Mouse (Mus musculus) cortical plate, adult 2 months (tissue): ENCODE data around the gene Gm3636.
"Not testable (repeated sequence)": the region's sequence is repeated elsewhere in the genome, so short reads cannot be mapped to it uniquely, and the experiment has no call there.

ENCODE experiments used
- CTCF ChIP-seq: fragments of 200-500 bp; IDR thresholded peaks from 2 replicates; pipeline ENCODE4 v1.5.1; 2011; ENCODE audit warnings: mild to moderate bottlenecking, control low read depth, low read length; ENCODE audit not compliant: insufficient read depth; ENCODE audit errors: extremely low read depth
- POLR2A ChIP-seq: fragments of 200-500 bp; IDR thresholded peaks from 2 replicates; pipeline ENCODE4 v1.6.1; 2011; ENCODE audit warnings: mild to moderate bottlenecking, low read length, control low read depth; ENCODE audit not compliant: insufficient read depth; ENCODE audit errors: extremely low read depth

DNA sequence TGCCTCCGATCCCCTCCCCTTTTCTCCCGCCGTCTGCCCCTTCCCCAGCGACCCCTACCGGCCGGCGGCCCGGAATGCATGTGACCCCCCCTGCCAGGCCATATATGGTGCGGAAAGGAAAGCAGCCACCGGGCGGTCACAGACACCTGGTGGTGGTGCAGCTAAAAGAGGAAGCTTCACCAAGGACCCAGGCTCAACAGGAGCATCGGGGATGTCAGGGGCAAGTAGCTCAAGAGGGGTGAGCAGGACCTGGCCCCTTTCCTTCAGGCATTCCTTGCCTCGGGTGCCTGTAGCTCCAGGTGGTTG lies 15.1 kb upstream of the Gm3636 start:
- TF ChIP-seq POLR2A, CTCF: not testable (repeated sequence)
